Mouse (Mus musculus) CH12.LX (cell line): ENCODE measurements around the gene Zhx3. TPM values are rescaled to one million over a fixed set of nuclear protein-coding genes. Genes with fewer than 3 reads are reported as not detected.

Source experiments
- DNase-seq: peaks from one replicate; pipeline ENCODE4 v3.0.0-alpha.2; 2013; ENCODE audit errors: extremely low read depth
- H3K27ac ChIP-seq: 2 replicates; pipeline ENCODE4 v1.5.1; 2012; ENCODE audit warnings: low read depth, mild to moderate bottlenecking, control low read depth, moderate library complexity; ENCODE audit not compliant: insufficient read depth
- H3K27me3 ChIP-seq: replicated peaks from 2 replicates; pipeline ENCODE3; 2012; ENCODE audit warnings: inconsistent platforms
- H3K36me3 ChIP-seq, 2 experiments: replicated peaks in 1 of 2; 2 replicates each; pipeline versions ENCODE3 to v1.6.1; 2012; ENCODE audit warnings: inconsistent platforms in 1 of 2, low read length in 1 of 2, mild to moderate bottlenecking in 1 of 2, mixed read lengths in 1 of 2, moderate library complexity in 1 of 2; ENCODE audit not compliant: control insufficient read depth in 1 of 2, insufficient read depth in 1 of 2
- H3K4me1 ChIP-seq, 2 experiments: 2 replicates each; pipeline ENCODE4 v1.6.1; 2012; ENCODE audit warnings: inconsistent platforms in 1 of 2, moderate library complexity in 1 of 2; ENCODE audit not compliant: insufficient read depth in 2 of 2, control insufficient read depth in 1 of 2
- H3K4me2 ChIP-seq: 2 replicates; pipeline ENCODE4 v1.6.1; 2012; ENCODE audit warnings: low read depth, mild to moderate bottlenecking, control low read depth; ENCODE audit not compliant: poor library complexity, insufficient read depth, severe bottlenecking
- H3K4me3 ChIP-seq, 3 experiments: fragments of 150-350 bp in 1 of 3; sonication (generic) in 1 of 3; replicated peaks in 1 of 3; 2 replicates each; pipeline versions ENCODE3 to v1.5.1; 2011 to 2012; ENCODE audit warnings: low read depth in 2 of 3, low read length in 2 of 3, mild to moderate bottlenecking in 2 of 3, moderate library complexity in 2 of 3, control low read depth in 1 of 3, improper control_type of control experiment in 1 of 3, inconsistent platforms in 1 of 3, mixed read lengths in 1 of 3; ENCODE audit not compliant: poor library complexity in 1 of 3
- H3K79me2 ChIP-seq: replicated peaks from 2 replicates; pipeline ENCODE4 v1.6.1; 2012; ENCODE audit warnings: mild to moderate bottlenecking, moderate library complexity; ENCODE audit not compliant: control insufficient read depth, poor library complexity, insufficient read depth, severe bottlenecking; ENCODE audit errors: extremely low read depth
- H3K9ac ChIP-seq: 2 replicates; pipeline ENCODE4 v1.6.1; 2012; ENCODE audit warnings: low read depth, mild to moderate bottlenecking, control low read depth, moderate library complexity; ENCODE audit not compliant: insufficient read depth
- H3K9me3 ChIP-seq: replicated peaks from 2 replicates; pipeline ENCODE3; 2012; ENCODE audit warnings: low read length, inconsistent platforms, mixed read lengths
- BHLHE40 ChIP-seq: IDR thresholded peaks from 2 replicates; pipeline ENCODE4 v1.6.1; 2011; ENCODE audit warnings: mild to moderate bottlenecking, low read depth, low read length, improper control_type of control experiment
- CHD1 ChIP-seq: IDR thresholded peaks from 2 replicates; pipeline ENCODE4 v1.6.1; 2012; ENCODE audit warnings: low read depth, low read length, improper control_type of control experiment, inconsistent platforms
- CHD2 ChIP-seq: IDR thresholded peaks from 2 replicates; pipeline ENCODE4 v1.6.1; 2011; ENCODE audit warnings: low read length, improper control_type of control experiment
- CTCF ChIP-seq, 2 experiments: IDR thresholded peaks in 1 of 2; conservative IDR thresholded peaks in 1 of 2; 2 replicates each; pipeline ENCODE4 v1.5.1; 2011 to 2012; ENCODE audit warnings: low read depth in 2 of 2, low read length in 2 of 2, improper control_type of control experiment in 1 of 2, inconsistent platforms in 1 of 2, mild to moderate bottlenecking in 1 of 2, moderate library complexity in 1 of 2
- E2F4 ChIP-seq: IDR thresholded peaks from 2 replicates; pipeline ENCODE4 v1.6.1; 2011; ENCODE audit warnings: low read depth, low read length, improper control_type of control experiment; ENCODE audit not compliant: insufficient replicate concordance
- ETS1 ChIP-seq: conservative IDR thresholded peaks from 2 replicates; pipeline ENCODE4 v1.6.1; 2012; ENCODE audit warnings: low read depth, mild to moderate bottlenecking, inconsistent platforms, low read length, improper control_type of control experiment, moderate library complexity
- MAX ChIP-seq: IDR thresholded peaks from 2 replicates; pipeline ENCODE4 v1.6.1; 2011; ENCODE audit warnings: low read length, improper control_type of control experiment
- MAZ ChIP-seq: IDR thresholded peaks from 2 replicates; pipeline ENCODE4 v1.6.1; 2012; ENCODE audit warnings: low read depth, mild to moderate bottlenecking, inconsistent platforms, low read length, improper control_type of control experiment, moderate library complexity
- NRF1 ChIP-seq: IDR thresholded peaks from 2 replicates; pipeline ENCODE4 v1.6.1; 2014; ENCODE audit warnings: low read depth, mild to moderate bottlenecking, inconsistent platforms, low read length, improper control_type of control experiment, moderate library complexity
- PAX5 ChIP-seq: IDR thresholded peaks from 2 replicates; pipeline ENCODE4 v1.6.1; 2012; ENCODE audit warnings: low read length, inconsistent platforms, mixed read lengths
- POLR2A ChIP-seq: IDR thresholded peaks from 2 replicates; pipeline ENCODE4 v1.6.1; 2011; ENCODE audit warnings: low read depth, mild to moderate bottlenecking, improper control_type of control experiment, low read length
- POLR2AphosphoS2 ChIP-seq: IDR thresholded peaks from 2 replicates; pipeline ENCODE4 v1.6.1; 2011; ENCODE audit warnings: low read depth, low read length, improper control_type of control experiment
- RCOR1 ChIP-seq: conservative IDR thresholded peaks from 2 replicates; pipeline ENCODE4 v1.6.1; 2012; ENCODE audit warnings: low read depth, mild to moderate bottlenecking, inconsistent platforms, low read length, improper control_type of control experiment
- SMC3 ChIP-seq: IDR thresholded peaks from 2 replicates; pipeline ENCODE4 v1.6.1; 2011; ENCODE audit warnings: low read depth, low read length, improper control_type of control experiment
- USF1 ChIP-seq: IDR thresholded peaks from 2 replicates; pipeline ENCODE4 v1.6.1; 2014; ENCODE audit warnings: low read depth, mild to moderate bottlenecking, inconsistent platforms, low read length, improper control_type of control experiment
- USF2 ChIP-seq: conservative IDR thresholded peaks from 2 replicates; pipeline ENCODE4 v1.6.1; 2011; ENCODE audit warnings: low read depth, low read length, improper control_type of control experiment
- ZMIZ1 ChIP-seq: IDR thresholded peaks from 2 replicates; pipeline ENCODE4 v1.6.1; 2012; ENCODE audit warnings: low read depth, mild to moderate bottlenecking, inconsistent platforms, low read length, improper control_type of control experiment
- dilution Hi-C: fragments of 300-500 bp; cut with MboI; formaldehyde crosslinking; loops from 2 replicates; pipeline ENCODE4 v1.14.3; 2020; ENCODE audit warnings: low sequenced_read_pairs; ENCODE audit not compliant: extremely low pct_unique_long_range_greater_than_20kb, extremely low pct_ligation_motif_present
- in situ Hi-C: fragments of 300-500 bp; cut with MboI; formaldehyde crosslinking; loops from 3 replicates; pipeline ENCODE4 v1.14.3; 2019; ENCODE audit warnings: low sequenced_read_pairs, low pct_ligation_motif_present, low pct_unique_long_range_greater_than_20kb, mixed read lengths
- polyA plus RNA-seq: library from polyadenylated mRNA; unstranded; fragments of >175 nt; gene quantifications from 2 replicates; pipeline ENCODE4 v1.2.1, GENCODE M21; 2012; ENCODE audit warnings: low read depth; ENCODE audit not compliant: insufficient read length
- total RNA-seq, 2 experiments: library from RNA; depleted of rRNA; stranded (reverse); fragments of 300-350 nt in 1 of 2; fragments of >200 nt in 1 of 2; gene quantifications; 2 replicates each; pipeline ENCODE4 v1.2.3; 2012 to 2014

The Zhx3 gene
- total and polyA plus RNA-seq, 3 experiments: 1.3 to 4.2 (median 2.6) TPM

DNA sequence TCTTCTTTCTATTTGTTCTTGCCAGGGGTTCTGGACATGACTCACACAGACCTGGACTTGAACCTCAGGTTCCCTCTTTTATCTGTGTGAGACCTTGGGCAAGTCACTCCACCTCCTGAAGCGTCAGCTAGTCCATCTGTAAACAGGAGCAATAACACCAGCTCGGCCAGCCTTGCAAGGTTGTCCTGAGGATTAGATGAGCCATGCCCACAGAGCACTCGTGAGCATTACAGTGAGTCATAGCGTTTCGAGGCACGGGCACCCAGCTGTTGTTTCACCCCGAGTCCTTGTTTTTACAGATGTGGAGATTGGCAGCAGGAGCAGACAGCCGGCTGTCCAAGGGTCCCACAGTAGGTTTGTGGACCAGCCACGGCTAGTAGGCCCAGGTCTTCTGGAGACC, 18.9 kb upstream of the Zhx3 start:
- TF ChIP-seq CTCF (conservative IDR thresholded peaks at IDR 0.05 in 1 of 2, IDR thresholded peaks at IDR 0.05 in 1 of 2; ENCODE audit: low read depth in 2 of 2, low read length in 2 of 2) (no peak), ETS1 (no peak), ZMIZ1 (no peak), RCOR1 (no peak), USF2 (no peak), POLR2AphosphoS2 (no peak), CHD2 (no peak), USF1 (no peak), E2F4 (no peak)
- no peak overlapping the region for H3K9ac ChIP-seq
- no peak for DNase-seq
- no peaks in the 10 kb centered on the region for H3K79me2 ChIP-seq
- H3K4me3 ChIP-seq: no peak overlapping the region
- dilution Hi-C loops (no loop called here), in situ Hi-C loops (no loop called here)
- peaks cover 6% of the 10 kb centered on the region for H3K9me3 ChIP-seq
- H3K4me2 ChIP-seq: no peak overlapping the region
- H3K27ac ChIP-seq: no peak overlapping the region
- no peaks in the 10 kb centered on the region for H3K4me1 ChIP-seq
- no peaks in the 10 kb centered on the region for H3K36me3 ChIP-seq
- H3K27me3 ChIP-seq: peaks cover 1% of the 10 kb centered on the region

DNA sequence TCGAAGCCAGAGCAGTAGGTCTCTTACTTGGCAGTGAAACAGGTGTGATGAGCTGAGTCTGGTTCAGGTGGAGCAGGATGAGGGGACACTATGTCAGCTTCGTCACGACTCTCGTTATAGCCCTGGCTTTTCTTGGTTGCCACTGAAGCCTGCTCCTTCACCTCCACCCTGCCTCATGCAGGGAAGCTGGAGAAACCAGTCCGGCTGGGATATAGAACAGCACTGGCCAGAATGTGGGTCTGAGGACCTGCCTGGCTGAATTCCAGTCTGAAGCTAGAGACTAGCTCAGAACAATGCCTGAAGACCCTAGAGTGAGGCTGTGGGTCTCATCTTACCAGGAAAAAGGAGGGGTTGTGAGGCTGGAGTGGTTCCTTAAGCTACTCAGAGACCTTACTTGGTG, 18.2 kb upstream of the Zhx3 start:
- H3K4me3 ChIP-seq: no peak overlapping the region
- no peak overlapping the region for H3K9ac ChIP-seq
- dilution Hi-C loops (no loop called here), in situ Hi-C loops (no loop called here)
- no peak overlapping the region for H3K27ac ChIP-seq
- H3K4me1 ChIP-seq: no peaks in the 10 kb centered on the region
- no peaks in the 10 kb centered on the region for H3K79me2 ChIP-seq
- TF ChIP-seq ZMIZ1 (no peak), MAZ (no peak), NRF1 (no peak), PAX5 (no peak), CHD2 (no peak), BHLHE40 (no peak), MAX (no peak), POLR2AphosphoS2 (no peak), RCOR1 (no peak), E2F4 (no peak), SMC3 (no peak), POLR2A (no peak), CHD1 (no peak)
- H3K9me3 ChIP-seq: peaks cover 2% of the 10 kb centered on the region
- no peak overlapping the region for H3K4me2 ChIP-seq
- H3K36me3 ChIP-seq: no peaks in the 10 kb centered on the region
- DNase-seq: no peak
- peaks cover 1% of the 10 kb centered on the region for H3K27me3 ChIP-seq
